Mouse (Mus musculus) layer of hippocampus, adult 9-11 months (tissue): Measurements from ENCODE around the gene Spaca6.
"Not testable (repeated sequence)": the region's sequence is repeated elsewhere in the genome, so short reads cannot be mapped to it uniquely, and the experiment has no call there.

Experiments
- DNase-seq: peaks from one replicate; pipeline ENCODE4 v3.0.0; 2022

Spaca6 gene

GRCm38 (mm10) chr17:17826751-17827657 lies at the start of gene Spaca6:
Gene Spaca6 (plus strand): TSS chr17:17827158.
- peak; percentile 90 for DNase-seq

DNA sequence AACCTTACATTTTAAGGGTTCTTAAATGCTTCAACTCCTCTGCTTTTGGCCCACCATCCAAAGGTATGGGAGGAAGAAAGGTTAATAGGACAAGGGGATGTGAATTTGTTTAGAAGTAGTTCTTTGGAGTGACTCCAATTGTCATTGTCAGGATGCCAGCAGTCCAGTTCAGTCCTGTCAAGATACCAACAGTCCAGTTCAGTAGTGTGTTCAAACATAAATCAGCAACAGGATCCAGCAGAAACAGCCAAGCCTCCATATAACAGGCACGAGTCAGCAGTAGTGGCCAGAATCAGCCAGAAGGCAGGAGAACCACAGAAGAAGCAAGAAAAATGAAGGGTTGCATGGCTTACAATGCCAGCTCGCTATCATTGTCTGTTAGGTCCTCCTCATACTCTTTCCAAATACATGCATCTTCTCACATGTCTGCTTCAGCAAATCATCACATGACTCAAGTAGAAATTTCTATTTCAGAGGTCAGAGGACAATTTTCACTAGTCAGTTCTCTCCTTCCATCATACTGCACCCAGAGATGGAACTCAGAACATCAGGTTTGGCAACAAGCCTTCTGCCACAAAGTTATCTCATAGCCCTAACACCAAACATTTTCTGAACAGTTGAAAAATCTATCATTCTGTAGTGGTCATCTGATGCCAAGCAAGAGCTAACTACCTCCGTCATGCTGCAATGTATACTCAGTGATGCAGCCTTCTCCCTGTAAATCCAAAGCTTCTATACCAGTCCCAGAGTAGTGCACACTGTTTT lies 35.9 kb upstream of the Spaca6 start:
- DNase-seq, result no peak

GRCm38 (mm10) chr17:17792578-17792977 lies 34.4 kb upstream of the Spaca6 start:
- DNase-seq, result peak; percentile 3

GRCm38 (mm10) chr17:17795527-17795926 lies 31.4 kb upstream of the Spaca6 start:
- no peak for DNase-seq

DNA sequence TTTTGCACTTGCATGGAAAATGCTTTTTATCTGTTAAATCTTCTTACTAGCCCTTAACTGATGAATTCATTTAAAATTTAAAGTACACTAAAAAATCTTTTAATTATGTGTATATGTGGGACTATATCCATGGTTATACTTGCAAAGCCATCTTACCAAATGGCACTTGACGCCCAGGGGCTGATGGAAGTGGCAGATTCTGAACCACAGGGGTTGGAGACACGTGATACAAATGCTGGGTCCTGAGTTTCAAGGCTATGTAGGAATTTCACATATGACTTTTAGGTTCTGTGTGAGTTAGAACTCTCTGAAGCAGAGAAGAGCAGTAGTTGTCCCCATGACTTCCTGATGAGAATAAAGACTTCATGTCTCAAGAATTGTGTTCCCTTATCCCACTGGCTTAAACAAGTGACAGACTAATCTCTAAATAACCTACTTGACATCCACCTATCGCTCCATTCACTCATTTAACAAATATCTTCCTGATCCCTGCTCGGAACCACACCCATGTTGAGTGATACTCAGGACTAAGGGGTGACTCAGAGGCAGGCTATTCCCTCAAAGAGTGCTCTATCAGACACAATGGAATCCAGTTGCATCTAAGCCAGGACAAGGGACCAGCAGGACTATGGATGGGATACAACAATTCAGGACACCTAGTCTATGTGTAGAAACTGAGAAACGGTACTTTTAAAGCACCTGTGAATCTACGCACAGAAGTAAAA lies 3.2 kb upstream of the Spaca6 start:
- DNase-seq, result no peak

DNA sequence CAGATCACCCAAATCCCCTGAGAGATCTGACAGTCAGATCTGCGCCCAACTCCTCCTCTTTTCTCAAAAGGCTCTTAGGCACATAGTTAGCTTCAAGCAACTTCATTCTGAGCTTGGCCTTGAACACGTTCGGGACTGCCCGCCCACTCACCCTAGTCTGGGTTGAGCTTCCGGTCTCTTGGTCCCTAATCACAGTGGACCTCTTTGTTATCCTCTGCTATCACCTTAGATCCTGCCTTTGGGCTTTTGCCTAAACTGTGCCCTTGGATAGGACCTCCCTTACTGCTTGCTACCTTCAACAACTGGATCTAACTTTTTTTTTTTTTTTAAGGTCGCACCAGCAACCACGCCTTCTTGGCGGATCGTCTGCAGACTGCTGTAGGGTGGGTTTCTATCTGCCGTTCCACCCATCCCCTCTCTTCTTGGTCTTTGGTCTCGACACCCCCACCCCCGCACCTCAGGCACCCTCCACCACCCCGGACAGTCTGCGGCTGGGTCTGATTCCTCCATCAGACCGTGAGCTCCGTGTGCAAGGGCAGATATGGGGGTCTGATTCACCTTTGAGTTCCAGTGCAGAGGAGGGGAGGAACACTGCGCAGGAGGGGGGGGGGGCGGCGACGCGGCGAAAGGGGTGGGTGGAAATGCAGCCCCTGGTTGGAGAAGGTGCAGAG lies 902 bp upstream of the Spaca6 start:
- no peak for DNase-seq

DNA sequence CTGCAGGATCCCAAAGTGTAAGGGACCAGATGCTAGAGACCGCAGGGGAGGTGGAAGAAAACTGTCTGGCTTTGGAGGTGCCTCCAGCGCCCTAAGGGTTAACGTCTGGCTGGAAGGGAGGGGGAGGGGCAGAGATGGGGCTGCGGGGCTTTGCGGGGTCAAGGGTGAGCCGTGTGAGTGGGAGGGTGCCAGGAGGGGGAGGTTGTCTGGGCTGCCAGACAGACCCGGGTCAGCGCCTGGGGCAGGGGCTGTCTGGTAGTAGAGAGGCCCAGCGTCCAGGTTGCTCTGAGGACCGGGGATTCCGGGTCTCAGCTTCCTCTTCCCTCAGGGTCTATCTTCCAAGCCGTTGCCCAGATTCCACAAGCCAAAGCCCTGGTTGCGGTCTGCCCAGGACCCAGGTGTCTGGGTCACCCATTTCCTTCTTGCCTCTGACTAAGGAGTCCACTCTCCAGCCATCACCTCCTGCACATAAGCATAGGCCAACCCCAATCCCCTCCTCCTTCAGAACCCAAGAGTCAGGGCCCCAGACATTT lies 766 bp downstream of the Spaca6 start:
- DNase-seq, result no peak

DNA sequence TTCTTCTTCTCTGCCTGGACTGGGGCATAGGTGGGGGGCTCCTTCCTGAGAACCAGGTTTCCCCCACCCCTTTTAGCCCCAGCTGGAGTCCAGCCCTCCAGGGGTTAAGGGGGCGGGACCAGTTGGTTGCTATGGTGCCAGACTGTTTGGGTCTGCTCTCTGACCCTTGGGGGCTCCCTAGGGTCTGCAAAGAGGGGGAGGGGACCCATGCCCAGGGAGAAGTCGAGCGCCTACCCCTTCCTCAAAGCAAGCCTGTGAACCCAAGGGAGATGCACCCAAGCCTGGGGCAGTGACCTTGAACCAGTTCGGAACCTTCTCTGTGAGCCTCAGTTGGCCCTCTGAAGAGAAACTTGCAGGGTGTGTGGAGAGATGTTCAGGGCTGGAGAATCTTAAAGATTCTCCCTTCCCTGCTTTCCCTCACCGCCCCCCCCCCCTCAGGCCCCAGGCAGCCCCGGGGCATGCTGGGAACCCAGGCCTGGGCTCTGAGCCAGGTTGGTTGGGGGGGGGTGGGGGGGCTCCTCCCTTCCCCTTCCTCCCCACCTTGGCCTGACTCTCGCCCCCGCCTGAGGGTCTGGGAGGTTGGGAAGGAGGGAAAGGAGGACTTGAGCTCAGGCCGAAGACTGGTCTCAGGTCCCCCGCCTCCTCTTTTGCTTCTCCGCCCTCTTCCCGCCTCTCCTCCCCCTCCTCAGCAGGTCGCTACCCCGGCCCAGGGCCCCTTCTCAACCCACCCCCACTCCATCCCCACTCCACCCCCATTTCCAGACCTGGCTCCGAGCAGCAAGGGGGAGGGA lies 1.4 kb downstream of the Spaca6 start:
- peak; percentile 55 for DNase-seq

- DNase-seq, result no peak
These were observed 2.3 kb downstream of the Spaca6 start for GRCm38 (mm10) chr17:17829052-17829785.

DNA sequence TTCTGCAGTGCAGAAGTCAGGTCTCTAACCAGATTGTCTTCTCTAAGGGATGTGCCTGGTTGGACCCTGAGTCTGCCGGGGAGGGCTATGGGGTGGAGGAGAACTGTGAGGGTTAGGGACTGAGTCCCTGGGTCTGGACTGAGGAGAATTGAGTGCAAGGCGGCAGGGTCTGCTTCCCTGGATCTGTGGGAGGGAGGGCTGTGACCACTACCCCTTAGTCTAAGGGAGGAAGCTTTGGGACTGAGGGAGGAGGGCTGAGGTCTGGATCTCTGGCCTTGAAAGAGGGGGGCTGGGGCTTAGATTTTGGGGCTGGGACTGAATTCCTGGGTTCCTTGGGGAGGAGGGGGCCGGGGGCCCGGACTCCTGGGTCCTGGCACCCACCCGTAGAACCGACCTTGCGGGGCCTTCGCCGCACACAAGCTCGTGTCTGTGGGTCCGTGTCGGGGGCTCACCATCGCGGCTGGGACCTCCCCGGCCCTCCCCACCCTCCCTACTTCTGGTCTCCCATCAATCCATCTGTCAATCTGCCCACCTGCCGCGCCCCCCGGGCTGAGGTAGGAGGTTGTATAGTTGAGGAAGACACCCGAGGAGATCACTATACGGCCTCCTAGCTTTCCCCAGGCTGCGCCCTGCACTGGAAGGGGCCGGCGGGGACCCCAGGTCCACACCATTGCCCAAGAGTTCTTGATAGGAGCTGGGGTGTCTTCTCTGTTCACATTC lies 3.0 kb downstream of the Spaca6 start:
- no peak for DNase-seq

DNA sequence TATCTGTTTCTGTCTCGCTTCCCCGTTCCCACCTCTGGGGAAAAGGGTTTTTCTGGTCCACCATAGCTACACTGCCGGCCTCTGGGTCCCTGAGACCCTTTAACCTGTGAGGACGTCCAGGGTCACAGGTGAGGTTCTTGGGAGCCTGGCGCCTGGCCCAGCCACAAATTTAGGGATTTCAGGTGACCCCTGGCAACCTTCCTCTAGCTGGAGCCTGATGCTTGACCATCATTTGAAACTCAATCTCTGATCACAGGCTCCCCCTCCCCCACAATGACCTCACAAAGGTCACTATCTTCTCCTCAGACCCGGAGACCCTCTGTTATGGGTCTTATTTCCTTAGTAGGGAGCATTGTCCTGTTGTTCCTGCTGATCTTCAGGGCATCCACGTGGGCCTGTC lies 3.8 kb downstream of the Spaca6 start:
- no peak for DNase-seq

GRCm38 (mm10) chr17:17834896-17835295 lies 7.9 kb downstream of the Spaca6 start:
- DNase-seq, result no peak

- DNase-seq, result no peak
These were observed 9.1 kb downstream of the Spaca6 start for GRCm38 (mm10) chr17:17836101-17836500.

DNA sequence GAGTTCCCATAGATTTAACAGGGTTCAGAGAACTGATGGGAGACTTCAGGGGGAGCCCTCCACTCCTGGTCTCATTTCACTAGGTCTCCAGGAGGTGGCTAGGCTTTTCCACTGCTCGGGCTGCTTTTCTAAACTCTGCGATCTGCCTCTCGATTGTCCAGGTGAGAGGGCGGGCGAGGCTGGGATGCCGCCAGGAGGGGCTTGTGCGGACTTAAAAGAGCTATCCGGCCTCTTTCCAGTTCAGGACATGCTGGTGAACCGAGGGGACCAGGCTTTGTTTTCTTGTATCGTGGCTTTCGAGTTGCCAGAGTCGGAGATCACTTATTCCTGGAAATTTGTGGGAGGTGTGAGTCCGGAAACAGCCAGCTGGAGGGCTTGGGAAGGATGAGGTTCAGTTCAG lies 10.5 kb downstream of the Spaca6 start:
- DNase-seq, result no peak

- peak; percentile 98 for DNase-seq
These were observed 11.2 kb downstream of the Spaca6 start for GRCm38 (mm10) chr17:17837919-17838701.

GRCm38 (mm10) chr17:17839276-17839675 lies 12.3 kb downstream of the Spaca6 start:
- DNase-seq, result no peak

- DNase-seq, result no peak
These were observed 13.8 kb downstream of the Spaca6 start for GRCm38 (mm10) chr17:17840796-17841195.

- DNase-seq, result no peak
These were observed 16.7 kb downstream of the Spaca6 start for GRCm38 (mm10) chr17:17843534-17844261.

DNA sequence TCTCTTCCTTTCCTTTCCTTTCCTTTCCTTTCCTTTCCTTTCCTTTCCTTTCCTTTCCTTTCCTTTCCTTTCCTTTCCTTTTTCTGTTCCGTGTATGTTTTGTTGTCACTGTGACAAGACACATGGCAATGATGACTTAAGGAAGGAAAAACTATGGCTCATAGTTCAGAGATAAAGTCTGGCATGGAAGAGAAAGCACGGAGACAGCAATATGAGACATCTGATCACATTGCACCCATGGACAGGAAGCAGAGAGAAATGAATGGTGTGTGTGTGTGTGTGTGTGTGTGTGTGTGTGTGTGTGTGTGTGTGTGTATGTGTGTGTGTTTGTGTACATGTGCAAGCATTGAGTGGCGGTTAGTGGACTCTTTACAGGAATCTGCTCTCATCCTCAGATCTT lies 17.6 kb downstream of the Spaca6 start:
- not testable (repeated sequence) for DNase-seq
